Mouse (Mus musculus) kidney, adult 2 months (tissue): ENCODE results near the gene Trim45.

Source experiments
- CTCF ChIP-seq: fragments of 200-500 bp; conservative IDR thresholded peaks from 2 replicates; pipeline ENCODE4 v1.5.1; 2011; ENCODE audit warnings: low read depth, mild to moderate bottlenecking, control low read depth, low read length, moderate library complexity, mixed read lengths; ENCODE audit not compliant: insufficient read depth, insufficient read length
- POLR2A ChIP-seq: fragments of 200-500 bp; IDR thresholded peaks from one replicate; pipeline ENCODE4 v1.6.1; 2011; ENCODE audit warnings: low read depth, low read length, control low read depth

GRCm38 (mm10) chr3:100938211-100938610 lies 16.2 kb downstream of the Trim45 start:
- TF ChIP-seq CTCF, result no peak
- TF ChIP-seq POLR2A, result no peak
